Comparison of ENCODE assay signal across 27 mouse cellular contexts in genomic region chr7:81718657-81719056, GRCm38 (mm10). TPM values are rescaled to one million over a fixed set of nuclear protein-coding genes. Genes with fewer than 3 reads are reported as not detected.
DNase-seq lines count a peak whose midpoint lies in the region; ATAC-seq and TF ChIP-seq lines count a peak whose summit lies in the region.
"Had no signal": no experiment of that assay in that cellular context is flagged by ENCODE, and none has a peak within 500 bp of the region (broad histone marks: within the 10 kb centered on the region; RNA-seq: fewer than 3 reads in every experiment).

No protein-coding gene starts in this region.

- H3K36me3 ChIP-seq in heart, embryonic 13.5 days = no peaks in the 10 kb centered on the region
- H3K36me3 ChIP-seq in MEL (ENCODE audit: control insufficient read depth in 1 of 2, insufficient read depth in 2 of 2, low read length in 2 of 2) = peaks cover 0 to 37% of the 10 kb centered on the region in 2 experiments; a peak in 2 of 4 replicates
- no peaks in the 10 kb centered on the region for H3K36me3 ChIP-seq in liver, embryonic 15.5 days (replicated peaks)
- H3K36me3 ChIP-seq in kidney, adult 2 months (ENCODE audit: control insufficient read depth, insufficient read depth, low read length) = no peaks in the 10 kb centered on the region
- no peaks in the 10 kb centered on the region for H3K36me3 ChIP-seq in kidney, embryonic 16.5 days (ENCODE audit: insufficient read depth, low read length)
- H3K36me3 ChIP-seq: embryonic facial prominence, embryonic 12.5 days; limb, embryonic 13.5 days; midbrain, embryonic 15.5 days; neural tube, embryonic 15.5 days; stomach, embryonic 15.5 days had no signal

- H3K9me3 ChIP-seq in heart, embryonic 13.5 days = no peaks in the 10 kb centered on the region
- H3K9me3 ChIP-seq in MEL (replicated peaks; ENCODE audit: insufficient read depth, low read length) = no peaks in the 10 kb centered on the region
- no peaks in the 10 kb centered on the region for H3K9me3 ChIP-seq in liver, embryonic 15.5 days (replicated peaks)
- no peaks in the 10 kb centered on the region for H3K9me3 ChIP-seq in kidney, embryonic 16.5 days (ENCODE audit: low read length)
- H3K9me3 ChIP-seq: embryonic facial prominence, embryonic 12.5 days; limb, embryonic 13.5 days; midbrain, embryonic 15.5 days; neural tube, embryonic 15.5 days; stomach, embryonic 15.5 days had no signal

- no peaks in the 10 kb centered on the region for H3K27me3 ChIP-seq in heart, embryonic 13.5 days (replicated peaks)
- no peaks in the 10 kb centered on the region for H3K27me3 ChIP-seq in MEL (ENCODE audit: control insufficient read depth in 1 of 2, insufficient read depth in 2 of 2, low read length in 2 of 2)
- H3K27me3 ChIP-seq in liver, embryonic 15.5 days = no peaks in the 10 kb centered on the region
- H3K27me3 ChIP-seq in kidney, adult 2 months (replicated peaks; ENCODE audit: control insufficient read depth, insufficient read depth, low read length) = no peaks in the 10 kb centered on the region
- H3K27me3 ChIP-seq in kidney, embryonic 16.5 days (ENCODE audit: insufficient read depth, low read length) = no peaks in the 10 kb centered on the region
- H3K27me3 ChIP-seq: embryonic facial prominence, embryonic 12.5 days; midbrain, embryonic 15.5 days; neural tube, embryonic 15.5 days; stomach, embryonic 15.5 days had no signal

- no peak for ATAC-seq in heart, embryonic 13.5 days (ENCODE audit: extremely low read depth, insufficient number of reproducible peaks, low FRiP score, low TSS enrichment)
- no peak for ATAC-seq in liver, embryonic 15.5 days (ENCODE audit: insufficient read depth)
- no peak for ATAC-seq in kidney, embryonic 16.5 days (ENCODE audit: low FRiP score, low TSS enrichment)
- ATAC-seq: forebrain, postnatal 0 days; hindbrain, embryonic 16.5 days; midbrain, embryonic 15.5 days had no signal

- TF ChIP-seq POLR2A in MEL (IDR thresholded peaks at IDR 0.05; ENCODE audit: control insufficient read depth in 1 of 2, insufficient read depth in 1 of 2, low read depth in 1 of 2, low read length in 2 of 2, poor library complexity in 1 of 2) = no peak
- TF ChIP-seq POLR2A in kidney, adult 2 months (IDR thresholded peaks at IDR 0.05; ENCODE audit: low read depth, low read length) = no peak

- no peak for TF ChIP-seq CTCF in MEL (IDR thresholded peaks at IDR 0.05 in 2 of 3, conservative IDR thresholded peaks at IDR 0.05 in 1 of 3; ENCODE audit: control insufficient read depth in 1 of 3, insufficient read depth in 1 of 3, low read depth in 2 of 3, low read length in 3 of 3, poor library complexity in 1 of 3, severe bottlenecking in 1 of 3)
- no peak for TF ChIP-seq CTCF in kidney, adult 2 months (conservative IDR thresholded peaks at IDR 0.05; ENCODE audit: insufficient read depth, insufficient read length, low read depth, low read length)

- peak overlapping the region; percentile 48 for H3K4me2 ChIP-seq in heart, embryonic 13.5 days
- peak overlapping the region; percentile 36 for H3K4me2 ChIP-seq in liver, embryonic 15.5 days
- no peak overlapping the region for H3K4me2 ChIP-seq in kidney, embryonic 16.5 days (replicated peaks; ENCODE audit: low read depth, low read length)
- H3K4me2 ChIP-seq: embryonic facial prominence, embryonic 12.5 days; limb, embryonic 13.5 days; midbrain, embryonic 15.5 days; neural tube, embryonic 15.5 days; stomach, embryonic 15.5 days had no signal

- no peak for TF ChIP-seq RAD21 in MEL (IDR thresholded peaks at IDR 0.05; ENCODE audit: low read depth, low read length)

- TF ChIP-seq EP300 in MEL (IDR thresholded peaks at IDR 0.05; ENCODE audit: low read depth in 1 of 2, low read length in 2 of 2) = no peak

- WGBS in heart, embryonic 13.5 days = 72% methylated on average over 1 of the region's 1 CpGs
- 47% methylated on average over 1 of the region's 1 CpGs for WGBS in liver, embryonic 15.5 days (ENCODE audit: insufficient replicate concordance)
- WGBS in kidney, adult 2 months = 49% methylated on average over 1 of the region's 1 CpGs
- 76% methylated on average over 1 of the region's 1 CpGs for WGBS in kidney, embryonic 16.5 days

- peak overlapping the region; percentile 55; the same call in 1 of the 2 replicates for H3K27ac ChIP-seq in heart, embryonic 13.5 days (replicated peaks)
- peak overlapping the region; percentile 98 for H3K27ac ChIP-seq in MEL (ENCODE audit: control insufficient read depth, low read depth, low read length)
- H3K27ac ChIP-seq in liver, embryonic 15.5 days (replicated peaks) = peak overlapping the region; percentile 75
- no peak overlapping the region for H3K27ac ChIP-seq in kidney, adult 2 months (ENCODE audit: insufficient read depth, low read depth, low read length)
- H3K27ac ChIP-seq in kidney, embryonic 16.5 days (ENCODE audit: low read length) = no peak overlapping the region
- H3K27ac ChIP-seq: embryonic facial prominence, embryonic 12.5 days; kidney, postnatal 0 days; limb, embryonic 13.5 days; macrophage; midbrain, embryonic 15.5 days; neural tube, embryonic 15.5 days; stomach, embryonic 15.5 days had no signal

- peaks cover 26% of the 10 kb centered on the region for H3K4me1 ChIP-seq in heart, embryonic 13.5 days
- peaks cover 13 to 23% of the 10 kb centered on the region in 2 experiments for H3K4me1 ChIP-seq in MEL (ENCODE audit: control insufficient read depth in 1 of 2, insufficient read depth in 2 of 2, low read length in 2 of 2)
- H3K4me1 ChIP-seq in liver, embryonic 15.5 days (replicated peaks) = peaks cover 21% of the 10 kb centered on the region
- H3K4me1 ChIP-seq in kidney, adult 2 months (ENCODE audit: control insufficient read depth, insufficient read depth, low read length) = no peaks in the 10 kb centered on the region
- H3K4me1 ChIP-seq in kidney, embryonic 16.5 days (ENCODE audit: insufficient read depth, low read length) = peaks cover 5% of the 10 kb centered on the region; the same call in 1 of the 2 replicates
- H3K4me1 ChIP-seq: embryonic facial prominence, embryonic 12.5 days; midbrain, embryonic 15.5 days; neural tube, embryonic 15.5 days; stomach, embryonic 15.5 days had no signal

- DNase-seq in heart, adult 8-10 months (ENCODE audit: low spot score) = no peak
- no peak for DNase-seq in MEL (ENCODE audit: low read depth, low spot score)
- DNase-seq in layer of hippocampus, adult 9-10 months (ENCODE audit: low spot score) = peak; percentile 40
- DNase-seq in kidney, adult 2 months = no peak
- DNase-seq: adrenal gland, postnatal 10 days; B cell, adult 2 months; cerebellum, adult 8-10 months; embryo, embryonic 11 days; forebrain, postnatal 0 days; kidney, adult 18-20 months; kidney, postnatal 4 days; lung, adult 2 months; lung, postnatal 10 days; right cerebral cortex, postnatal 25 days; thymus, adult 18-20 months; thymus, postnatal 4 days had no signal

- no peak overlapping the region for H3K9ac ChIP-seq in heart, embryonic 13.5 days
- peak overlapping the region; percentile 61 for H3K9ac ChIP-seq in MEL (ENCODE audit: control insufficient read depth, low read depth, low read length, poor library complexity, severe bottlenecking)
- H3K9ac ChIP-seq in liver, embryonic 15.5 days = no peak overlapping the region
- H3K9ac ChIP-seq in kidney, embryonic 16.5 days (replicated peaks; ENCODE audit: low read length) = no peak overlapping the region
- H3K9ac ChIP-seq: embryonic facial prominence, embryonic 12.5 days; forebrain, postnatal 0 days; limb, embryonic 13.5 days; midbrain, embryonic 15.5 days; neural tube, embryonic 15.5 days; stomach, embryonic 15.5 days had no signal

- H3K79me2 ChIP-seq in MEL (ENCODE audit: control insufficient read depth, insufficient read depth, low read length, poor library complexity) = peaks cover 9% of the 10 kb centered on the region

- H3K4me3 ChIP-seq in heart, embryonic 13.5 days = peak overlapping the region; percentile 5
- H3K4me3 ChIP-seq in MEL (ENCODE audit: control insufficient read depth in 1 of 2, insufficient read depth in 1 of 2, low read depth in 2 of 2, low read length in 2 of 2) = peak overlapping the region; percentile 49 to 56
- no peak overlapping the region; the same call in 1 of the 2 replicates for H3K4me3 ChIP-seq in liver, embryonic 15.5 days (replicated peaks)
- H3K4me3 ChIP-seq in kidney, adult 2 months (ENCODE audit: insufficient read depth, low read depth, low read length) = no peak overlapping the region
- no peak overlapping the region for H3K4me3 ChIP-seq in kidney, embryonic 16.5 days (ENCODE audit: low read length)
- H3K4me3 ChIP-seq: embryonic facial prominence, embryonic 12.5 days; limb, embryonic 13.5 days; midbrain, embryonic 15.5 days; neural tube, embryonic 15.5 days; stomach, embryonic 15.5 days had no signal

TF ChIP-seq in MEL, 35 proteins besides CTCF, POLR2A, EP300 and RAD21:
- no peak for TF ChIP-seq ZC3H11A (IDR thresholded peaks at IDR 0.05; ENCODE audit: low read depth, low read length)
- TF ChIP-seq MYB (IDR thresholded peaks at IDR 0.05; ENCODE audit: low read depth, low read length) = no peak
TF ChIP-seq in MEL: peak in this region for 0.

RNA-seq across cellular contexts. Expression of gene Homer2, which starts 11.3 kb away (rescaled TPM):
- 73.4 and 82.1 TPM in 2 replicates for polyA plus RNA-seq in heart, embryonic 13.5 days (2015; fragmentation: Nextera tagmentation; extraction: Ambion mirVana)
- 100 to 1,000 TPM in 2 of 4 experiments, 10 to 100 TPM in 2; 87.9 to 110 (median 104) TPM for total RNA-seq in heart, adult 8-10 months (2022)
- 18.4 and 19.4 TPM in 2 replicates for total RNA-seq in MEL (2012; rRNA removed)
- polyA plus RNA-seq in MEL (2012; ENCODE audit: insufficient read depth in 1 of 2, insufficient read length in 2 of 2, low read depth in 1 of 2, low replicate concordance in 2 of 2, missing spikeins in 1 of 2) = 10 to 100 TPM in 1 of 2 experiments, not detected in 1; 39.0 TPM
- 3.9 and 4.8 TPM in 2 replicates for polyA plus RNA-seq in liver, embryonic 15.5 days (2015; fragmentation: Nextera tagmentation; extraction: Ambion mirVana)
- polyA plus RNA-seq in kidney, adult 2 months (2012; rRNA removed) = 0.96 and 1.1 TPM in 2 replicates
- polyA plus RNA-seq in kidney, embryonic 16.5 days (2015; fragmentation: Nextera tagmentation; extraction: Ambion mirVana) = 10.3 and 11.7 TPM in 2 replicates
- polyA plus RNA-seq: macrophage had no signal

RNA-seq across cellular contexts. Expression of gene Ramac, which starts 44.1 kb away (rescaled TPM):
- polyA plus RNA-seq in heart, embryonic 13.5 days (2015; fragmentation: Nextera tagmentation; extraction: Ambion mirVana) = 75.0 and 80.7 TPM in 2 replicates
- 10 to 100 TPM; 24.8 to 28.8 (median 25.8) TPM for total RNA-seq in heart, adult 8-10 months (2022)
- total RNA-seq in MEL (2012; rRNA removed) = 44.0 and 49.0 TPM in 2 replicates
- polyA plus RNA-seq in MEL (2012; ENCODE audit: insufficient read depth in 1 of 2, insufficient read length in 2 of 2, low read depth in 1 of 2, low replicate concordance in 2 of 2, missing spikeins in 1 of 2) = 10 to 100 TPM in 1 of 2 experiments, not detected in 1; 33.9 TPM
- 57.5 and 58.7 TPM in 2 replicates for polyA plus RNA-seq in liver, embryonic 15.5 days (2015; fragmentation: Nextera tagmentation; extraction: Ambion mirVana)
- 14.7 and 23.8 TPM in 2 replicates for polyA plus RNA-seq in kidney, adult 2 months (2012; rRNA removed)
- 125 and 139 TPM in 2 replicates for polyA plus RNA-seq in kidney, embryonic 16.5 days (2015; fragmentation: Nextera tagmentation; extraction: Ambion mirVana)

Comparison
In these comparisons a context has a peak if more than half of its experiments do, and no peak if none do; other contexts are left out.
1. H3K27ac ChIP-seq: peak in heart, embryonic 13.5 days (single experiment), MEL (single experiment) and liver, embryonic 15.5 days (single experiment); none in kidney, adult 2 months (single experiment) and kidney, embryonic 16.5 days (single experiment).
2. H3K4me3 ChIP-seq: peak in heart, embryonic 13.5 days (single experiment) and MEL (2 of 2); none in liver, embryonic 15.5 days (single experiment), kidney, adult 2 months (single experiment) and kidney, embryonic 16.5 days (single experiment).